Mouse (Mus musculus): Measurements from ENCODE around the gene Pwp2. TPM values are rescaled to one million over a fixed set of nuclear protein-coding genes. Genes with fewer than 3 reads are reported as not detected.

The Pwp2 gene
- polyA plus RNA-seq, 1 experiment from 2014 or later, result 35.0 TPM

DNA sequence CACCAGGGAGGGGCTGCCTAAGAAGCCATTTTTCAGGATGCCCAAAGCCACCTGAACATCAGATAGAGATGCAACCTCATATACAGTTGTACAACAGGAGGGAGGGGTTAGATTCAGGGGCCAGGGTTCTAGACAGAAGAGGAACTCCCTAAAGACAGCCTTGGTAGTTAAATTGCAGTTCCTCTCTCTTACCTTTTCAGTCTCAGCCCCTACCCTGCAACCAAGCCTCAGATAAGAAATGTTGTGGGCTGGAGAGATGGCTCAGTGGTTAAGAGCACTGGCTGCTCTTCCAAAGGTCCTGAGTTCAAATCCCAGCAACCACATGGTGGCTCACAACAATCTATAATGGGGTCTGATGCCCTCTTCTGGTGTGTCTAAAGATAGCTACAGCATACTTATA is 17.2 kb downstream of the Pwp2 start:
- H3K4me1 ChIP-seq, result peaks cover 24% of the 10 kb centered on the region
- H3K27me3 ChIP-seq (ENCODE audit: low read depth, poor library complexity, severe bottlenecking), result no peaks in the 10 kb centered on the region
- DNase-seq (ENCODE audit: low spot score), result no peak
- no peak overlapping the region for H3K4me3 ChIP-seq
- peaks cover 75% of the 10 kb centered on the region for H3K36me3 ChIP-seq
- H3K9me3 ChIP-seq (replicated peaks), result no peaks in the 10 kb centered on the region
- H3K27ac ChIP-seq, result no peak overlapping the region

DNA sequence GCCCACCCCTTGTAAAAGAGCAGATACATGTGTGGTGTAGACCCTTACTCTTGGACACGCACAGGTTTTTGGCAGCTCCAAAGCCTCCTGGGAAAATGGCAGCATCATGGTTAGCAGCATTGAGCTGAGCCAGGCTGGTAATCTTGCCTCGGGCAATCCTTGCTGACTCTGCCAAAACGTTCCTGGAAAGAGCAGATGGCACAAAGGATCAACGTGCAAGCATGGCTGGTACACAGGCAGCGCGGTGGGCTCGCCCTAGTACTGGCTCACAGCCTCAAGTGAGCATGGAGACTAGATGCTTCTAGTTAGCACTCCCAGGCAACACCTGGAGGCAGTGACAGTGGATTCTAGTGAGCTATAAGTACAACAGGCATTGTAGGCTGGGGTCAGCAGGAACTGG is 17.6 kb downstream of the Pwp2 start:
- 92% methylated on average over 7 of the region's 7 CpGs for WGBS
- H3K36me3 ChIP-seq, result peaks cover 75% of the 10 kb centered on the region
- H3K4me3 ChIP-seq, result no peak overlapping the region
- H3K4me1 ChIP-seq, result peaks cover 24% of the 10 kb centered on the region
- H3K27me3 ChIP-seq (ENCODE audit: low read depth, poor library complexity, severe bottlenecking), result no peaks in the 10 kb centered on the region
- DNase-seq (ENCODE audit: low spot score), result no peak
- H3K9me3 ChIP-seq (replicated peaks), result no peaks in the 10 kb centered on the region
- no peak overlapping the region for H3K27ac ChIP-seq

DNA sequence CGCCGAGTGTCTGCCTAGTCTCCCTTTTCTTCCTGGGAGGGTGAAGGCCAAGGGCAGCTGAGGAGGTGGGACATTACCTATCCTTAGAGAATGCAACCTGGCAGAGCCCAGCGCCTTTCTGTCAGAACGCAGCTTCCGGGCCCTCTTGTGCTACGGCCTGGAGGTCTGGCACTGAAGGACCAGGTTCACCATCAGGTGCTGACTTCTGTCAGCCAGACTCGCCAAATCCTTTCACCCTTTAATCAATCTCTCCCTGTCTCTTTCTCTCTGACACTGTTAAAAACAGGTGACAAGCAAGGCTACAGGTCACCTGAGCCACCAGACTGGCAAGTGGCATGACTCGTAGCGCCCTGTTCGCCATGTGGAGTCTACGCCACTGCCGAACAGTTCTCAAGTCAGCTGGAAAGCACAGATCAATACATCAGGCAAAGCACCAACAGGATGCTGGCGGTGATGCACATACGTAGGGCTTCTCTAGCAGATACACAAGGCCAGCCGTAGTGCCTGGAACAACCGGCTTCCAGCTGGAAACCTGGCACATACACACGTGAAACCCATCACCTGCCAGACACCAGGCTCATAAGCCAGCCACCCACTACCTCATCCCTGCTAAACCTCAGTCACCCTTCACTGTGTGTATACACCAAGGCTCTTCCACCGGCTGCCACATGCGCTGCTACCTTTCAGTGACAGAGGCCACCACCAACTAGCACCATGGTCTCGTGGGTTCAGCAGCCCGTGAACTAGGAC is 19.5 kb downstream of the Pwp2 start:
- no peak overlapping the region for H3K4me3 ChIP-seq
- no peak overlapping the region for H3K27ac ChIP-seq
- DNase-seq (ENCODE audit: low spot score), result no peak
- WGBS, result 94% methylated on average over 21 of the region's 21 CpGs
- H3K36me3 ChIP-seq, result peaks cover 66% of the 10 kb centered on the region
- peaks cover 23% of the 10 kb centered on the region for H3K4me1 ChIP-seq
- no peaks in the 10 kb centered on the region for H3K9me3 ChIP-seq (replicated peaks)
- H3K27me3 ChIP-seq (ENCODE audit: low read depth, poor library complexity, severe bottlenecking), result no peaks in the 10 kb centered on the region

DNA sequence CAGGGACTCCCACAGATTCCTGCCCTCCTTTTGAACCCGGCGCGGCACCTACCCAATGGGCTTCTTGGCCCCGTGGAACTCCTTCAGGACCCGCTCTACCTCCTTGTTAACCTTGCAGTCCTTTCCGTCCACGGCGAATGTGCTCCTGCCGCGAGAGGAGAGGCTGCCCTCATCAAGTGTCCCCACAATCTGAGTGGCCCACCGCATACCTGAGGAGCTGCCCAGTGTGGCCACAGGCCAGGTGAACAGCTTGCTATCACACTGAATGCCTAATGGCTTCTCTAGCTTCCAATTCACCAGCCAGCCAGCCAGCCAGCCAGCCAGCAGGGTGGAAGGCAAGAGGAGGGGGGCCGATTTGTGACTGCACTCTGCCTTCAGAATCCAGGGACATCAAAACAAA is 20.2 kb downstream of the Pwp2 start:
- WGBS, result 94% methylated on average over 12 of the region's 12 CpGs
- Histone ChIP-seq H3K4me3 (no peak overlapping the region), H3K27me3 (ENCODE audit: low read depth, poor library complexity, severe bottlenecking) (no peaks in the 10 kb centered on the region), H3K9me3 (replicated peaks) (no peaks in the 10 kb centered on the region), H3K36me3 (peaks cover 67% of the 10 kb centered on the region), H3K27ac (no peak overlapping the region), H3K4me1 (peaks cover 18% of the 10 kb centered on the region)
- no peak for DNase-seq (ENCODE audit: low spot score)

DNA sequence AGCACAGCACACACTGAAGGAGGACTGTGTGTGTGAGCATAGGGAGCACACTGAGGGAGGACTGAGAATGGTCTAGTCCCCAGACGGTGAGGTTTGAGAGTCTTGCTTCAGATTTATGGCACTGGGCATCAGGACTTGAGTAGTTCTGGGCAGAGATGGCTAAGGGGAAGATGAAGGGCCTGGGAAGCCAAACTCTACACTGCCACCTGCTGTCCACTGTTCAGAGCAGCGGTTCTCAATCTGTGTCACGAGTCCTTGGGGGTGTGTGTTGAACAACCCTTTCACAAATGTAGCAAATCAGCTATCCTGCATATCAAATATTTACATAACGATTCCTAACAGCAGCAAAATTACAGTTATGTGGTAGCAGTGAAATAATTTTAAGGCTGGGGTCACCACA is 21.0 kb downstream of the Pwp2 start:
- no peaks in the 10 kb centered on the region for H3K27me3 ChIP-seq (ENCODE audit: low read depth, poor library complexity, severe bottlenecking)
- DNase-seq (ENCODE audit: low spot score), result peak; percentile 66
- no peaks in the 10 kb centered on the region for H3K9me3 ChIP-seq (replicated peaks)
- peaks cover 18% of the 10 kb centered on the region for H3K4me1 ChIP-seq
- WGBS, result 31% methylated on average over 4 of the region's 4 CpGs
- H3K27ac ChIP-seq, result no peak overlapping the region
- peaks cover 67% of the 10 kb centered on the region for H3K36me3 ChIP-seq
- no peak overlapping the region for H3K4me3 ChIP-seq

DNA sequence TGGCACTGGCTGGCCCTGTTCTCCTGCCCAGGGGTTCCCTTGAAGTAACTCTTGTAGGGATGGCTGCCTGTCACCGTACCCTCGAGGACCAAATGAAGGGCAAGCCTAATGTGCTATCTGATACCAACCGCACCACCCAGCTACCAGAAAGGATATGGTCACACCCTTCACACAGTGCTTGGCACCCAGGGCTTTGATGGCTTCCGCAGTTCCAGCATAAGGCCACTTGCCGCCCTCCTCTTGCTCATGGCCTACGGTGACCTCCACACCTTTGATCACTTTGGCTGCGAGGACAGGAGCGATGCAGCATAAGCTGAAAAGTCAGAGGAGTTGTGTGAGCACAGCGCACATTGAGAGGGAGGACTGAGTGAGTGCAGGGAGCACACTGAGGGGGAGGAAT is 21.7 kb downstream of the Pwp2 start:
- no peaks in the 10 kb centered on the region for H3K9me3 ChIP-seq (replicated peaks)
- WGBS, result 93% methylated on average over 9 of the region's 9 CpGs
- DNase-seq (ENCODE audit: low spot score), result no peak
- peaks cover 11% of the 10 kb centered on the region for H3K4me1 ChIP-seq
- peaks cover 67% of the 10 kb centered on the region for H3K36me3 ChIP-seq
- no peak overlapping the region for H3K4me3 ChIP-seq
- no peak overlapping the region for H3K27ac ChIP-seq
- no peaks in the 10 kb centered on the region for H3K27me3 ChIP-seq (ENCODE audit: low read depth, poor library complexity, severe bottlenecking)

DNA sequence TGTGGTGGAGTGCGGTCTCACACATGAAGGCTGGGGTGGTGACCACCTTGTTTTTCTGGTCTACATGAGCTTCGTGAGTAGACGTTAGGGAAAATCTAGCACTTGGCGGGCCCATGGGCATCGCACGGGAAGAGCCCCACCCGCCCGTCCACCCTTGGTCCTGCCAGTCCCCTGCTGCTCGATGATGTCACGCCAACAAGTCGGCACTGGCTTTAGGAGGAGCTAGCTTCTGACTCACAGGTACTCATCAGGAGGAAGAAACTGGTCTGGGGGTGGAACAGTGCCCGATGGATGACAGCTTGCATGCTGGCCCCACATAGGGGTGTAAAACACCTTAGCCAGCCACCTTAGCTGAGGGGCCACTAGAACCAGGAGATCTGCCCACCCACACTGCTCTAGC is 22.3 kb downstream of the Pwp2 start:
- WGBS, result 95% methylated on average over 12 of the region's 12 CpGs
- Histone ChIP-seq H3K9me3 (replicated peaks) (no peaks in the 10 kb centered on the region), H3K4me1 (peaks cover 10% of the 10 kb centered on the region), H3K27ac (no peak overlapping the region), H3K36me3 (peaks cover 64% of the 10 kb centered on the region), H3K4me3 (no peak overlapping the region), H3K27me3 (ENCODE audit: low read depth, poor library complexity, severe bottlenecking) (no peaks in the 10 kb centered on the region)
- no peak for DNase-seq (ENCODE audit: low spot score)

DNA sequence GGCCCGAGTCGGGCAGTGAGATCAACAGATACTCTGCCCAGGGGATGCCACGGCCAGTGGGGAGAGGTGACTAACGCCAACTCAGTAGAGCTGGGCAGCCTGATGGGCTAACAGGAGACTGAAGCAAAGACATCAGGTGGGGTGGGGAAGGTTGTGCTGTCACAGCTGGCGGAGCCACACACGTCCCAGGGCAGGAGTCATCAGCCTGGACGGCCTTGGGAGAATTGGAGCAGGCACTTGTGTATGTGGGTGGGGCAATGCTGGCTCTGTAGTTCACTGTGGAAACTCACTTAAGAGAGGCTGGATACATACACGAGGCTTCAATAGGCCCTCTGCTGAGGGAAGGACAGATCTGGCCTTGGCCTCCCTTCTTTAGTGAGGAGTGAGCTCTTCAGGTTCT is 23.9 kb downstream of the Pwp2 start:
- Histone ChIP-seq H3K9me3 (replicated peaks) (no peaks in the 10 kb centered on the region), H3K4me1 (peaks cover 10% of the 10 kb centered on the region), H3K27ac (no peak overlapping the region), H3K4me3 (no peak overlapping the region), H3K27me3 (ENCODE audit: low read depth, poor library complexity, severe bottlenecking) (no peaks in the 10 kb centered on the region), H3K36me3 (peaks cover 49% of the 10 kb centered on the region)
- WGBS, result 85% methylated on average over 8 of the region's 8 CpGs
- no peak for DNase-seq (ENCODE audit: low spot score)

DNA sequence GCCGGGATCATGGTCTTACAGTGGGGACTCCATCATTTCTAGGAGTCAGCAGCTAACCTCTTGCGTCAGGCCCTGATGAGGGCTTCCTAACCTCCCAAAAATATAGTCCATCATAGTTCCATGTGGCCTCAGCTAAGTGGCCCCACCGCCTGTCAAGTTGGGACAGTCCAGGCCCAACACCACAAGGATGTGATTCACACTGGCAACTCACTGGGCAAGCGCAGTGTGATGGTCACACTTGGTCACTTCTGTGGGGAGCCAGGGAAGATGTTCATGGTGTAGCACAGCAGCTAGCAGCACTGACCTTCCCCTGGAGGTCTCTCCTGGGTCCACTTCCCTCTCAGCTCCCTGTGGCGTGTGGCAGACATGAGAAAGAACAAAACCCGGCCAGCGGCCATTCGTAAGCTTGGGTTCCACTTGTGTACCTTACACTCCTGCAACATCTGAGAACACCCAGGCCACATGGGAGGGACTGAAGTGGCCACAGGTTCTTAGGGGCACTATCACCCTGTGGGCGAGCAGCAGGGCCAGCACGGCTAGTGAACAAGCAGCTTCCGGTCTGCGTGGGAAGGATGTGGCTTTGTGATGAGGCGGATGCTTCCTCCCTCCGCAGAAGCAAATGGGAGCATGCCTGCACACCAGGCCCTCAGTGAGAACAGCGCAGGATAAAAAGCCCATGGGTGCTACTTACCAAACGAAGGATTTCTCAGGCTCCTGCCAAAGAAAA is 24.4 kb downstream of the Pwp2 start:
- peaks cover 10% of the 10 kb centered on the region for H3K4me1 ChIP-seq
- no peak overlapping the region for H3K4me3 ChIP-seq
- H3K36me3 ChIP-seq, result peaks cover 43% of the 10 kb centered on the region
- no peak overlapping the region for H3K27ac ChIP-seq
- no peaks in the 10 kb centered on the region for H3K9me3 ChIP-seq (replicated peaks)
- WGBS, result 91% methylated on average over 16 of the region's 16 CpGs
- DNase-seq (ENCODE audit: low spot score), result no peak
- no peaks in the 10 kb centered on the region for H3K27me3 ChIP-seq (ENCODE audit: low read depth, poor library complexity, severe bottlenecking)

DNA sequence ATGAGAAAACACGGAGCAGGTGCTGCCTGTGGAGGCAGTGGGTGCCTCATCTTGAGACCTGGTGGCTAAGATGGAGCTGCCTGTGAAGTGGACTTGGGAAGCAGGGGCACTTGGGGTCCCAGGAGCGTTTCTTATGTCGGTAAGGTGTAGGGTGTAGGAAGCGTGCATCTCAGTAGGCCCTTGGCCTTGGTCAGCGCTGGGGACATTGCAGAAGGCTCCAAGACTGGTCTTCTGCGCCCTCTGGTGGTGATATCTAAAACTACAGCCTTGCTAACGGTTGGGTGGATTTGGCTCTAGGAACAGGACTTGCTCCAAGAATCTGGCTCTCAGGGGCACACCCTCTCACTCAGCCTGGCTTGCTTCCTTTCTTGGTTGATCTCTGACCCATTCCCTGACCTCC is 25.0 kb downstream of the Pwp2 start:
- Histone ChIP-seq H3K9me3 (replicated peaks) (no peaks in the 10 kb centered on the region), H3K27ac (no peak overlapping the region), H3K4me3 (peak overlapping the region; percentile 32), H3K27me3 (ENCODE audit: low read depth, poor library complexity, severe bottlenecking) (no peaks in the 10 kb centered on the region), H3K4me1 (peaks cover 10% of the 10 kb centered on the region), H3K36me3 (peaks cover 37% of the 10 kb centered on the region)
- WGBS, result under 1% methylated on average over 7 of the region's 7 CpGs
- peak; percentile 86 for DNase-seq (ENCODE audit: low spot score)

DNA sequence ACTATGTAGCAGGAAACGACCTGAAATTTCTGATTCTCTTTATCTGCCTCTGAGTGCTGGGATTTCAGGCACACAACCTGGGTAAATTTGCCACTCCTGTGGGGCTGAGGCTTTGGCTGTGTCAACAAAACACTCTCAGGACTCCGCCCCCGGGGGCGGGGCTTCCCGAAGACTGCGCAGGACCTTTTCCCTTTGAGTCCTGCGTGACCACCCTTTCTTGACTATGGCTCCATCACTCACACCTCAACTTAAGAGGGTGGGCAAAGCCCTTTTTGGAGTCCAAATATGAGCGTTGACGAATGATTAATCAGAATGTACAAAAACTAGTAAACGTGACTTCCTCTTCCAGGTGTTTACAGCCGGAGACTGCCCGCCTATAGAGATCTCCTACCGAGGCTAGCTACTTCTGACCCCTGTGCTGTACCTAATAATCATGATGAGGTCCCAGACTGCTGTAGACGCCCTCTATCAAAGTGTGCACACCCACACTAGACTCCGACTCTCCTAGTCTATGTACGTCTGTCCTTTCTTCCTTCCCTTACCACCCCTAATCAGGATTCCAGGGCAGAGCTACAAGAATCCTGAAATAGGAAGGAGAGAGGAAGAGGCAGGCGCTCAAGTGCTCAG is 25.6 kb downstream of the Pwp2 start:
- WGBS, result 13% methylated on average over 17 of the region's 17 CpGs
- peaks cover 10% of the 10 kb centered on the region for H3K4me1 ChIP-seq
- H3K27me3 ChIP-seq (ENCODE audit: low read depth, poor library complexity, severe bottlenecking), result no peaks in the 10 kb centered on the region
- peaks cover 31% of the 10 kb centered on the region for H3K36me3 ChIP-seq
- peak overlapping the region; percentile 32 for H3K4me3 ChIP-seq
- H3K9me3 ChIP-seq (replicated peaks), result no peaks in the 10 kb centered on the region
- DNase-seq (ENCODE audit: low spot score), result peak; percentile 57
- H3K27ac ChIP-seq, result no peak overlapping the region

DNA sequence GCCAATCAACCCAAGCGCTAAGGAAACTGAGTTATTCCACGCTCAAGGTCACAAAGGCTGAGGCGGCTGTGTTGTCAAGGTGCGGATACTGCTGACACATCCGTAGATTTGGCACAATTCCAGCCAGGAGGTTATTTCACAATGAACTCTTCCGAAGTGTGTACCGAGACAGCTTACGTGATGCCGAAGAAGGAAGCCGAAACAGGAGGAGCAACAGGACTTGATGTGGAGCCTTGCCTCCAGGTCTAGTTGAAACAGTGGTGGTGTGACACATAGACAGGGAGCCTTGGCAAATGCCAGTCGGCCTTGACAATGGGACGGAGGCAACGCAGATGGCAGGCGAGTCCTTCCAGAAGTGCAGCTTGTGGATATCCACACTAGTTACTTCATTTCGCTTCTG is 26.9 kb downstream of the Pwp2 start:
- peaks cover 10% of the 10 kb centered on the region for H3K4me1 ChIP-seq
- no peak for DNase-seq (ENCODE audit: low spot score)
- WGBS, result 94% methylated on average over 15 of the region's 15 CpGs

DNA sequence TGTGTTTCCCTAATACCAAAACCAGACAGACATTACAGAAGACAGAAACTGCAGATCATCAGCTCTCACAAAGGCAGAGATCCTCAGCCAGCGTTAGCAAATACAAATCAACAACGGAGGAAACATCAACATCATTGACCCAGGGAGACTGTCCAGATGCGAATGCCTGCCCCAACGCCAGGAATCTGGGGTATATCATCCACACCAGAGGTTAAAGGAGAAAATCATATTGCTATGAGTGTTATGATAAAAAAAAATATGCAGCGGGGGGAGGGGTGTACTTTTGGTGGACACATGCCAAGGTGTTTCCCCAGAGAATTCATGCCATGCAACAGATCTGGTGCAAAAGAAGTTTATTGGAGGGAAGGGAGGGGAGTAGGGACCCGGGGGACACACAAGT is 28.0 kb downstream of the Pwp2 start:
- Histone ChIP-seq H3K9me3 (replicated peaks) (no peaks in the 10 kb centered on the region), H3K4me3 (no peak overlapping the region), H3K4me1 (peaks cover 10% of the 10 kb centered on the region), H3K27ac (no peak overlapping the region), H3K36me3 (peaks cover 9% of the 10 kb centered on the region; the same call in 1 of the 2 replicates), H3K27me3 (ENCODE audit: low read depth, poor library complexity, severe bottlenecking) (no peaks in the 10 kb centered on the region)
- DNase-seq (ENCODE audit: low spot score), result no peak
- WGBS, result 83% methylated on average over 6 of the region's 6 CpGs

More for the DNA sequence above, 26.9 kb downstream of the Pwp2 start:
- H3K9me3 ChIP-seq (replicated peaks), result no peaks in the 10 kb centered on the region
- H3K27me3 ChIP-seq (ENCODE audit: low read depth, poor library complexity, severe bottlenecking), result no peaks in the 10 kb centered on the region
- peaks cover 19% of the 10 kb centered on the region for H3K36me3 ChIP-seq
- H3K27ac ChIP-seq, result no peak overlapping the region
- H3K4me3 ChIP-seq, result no peak overlapping the region

Data from limb, embryonic 10.5 days (tissue).